Mouse (Mus musculus): Measurements from ENCODE around the gene Psmc1.

- no peak for TF ChIP-seq CTCF (IDR thresholded peaks at IDR 0.05; ENCODE audit: extremely low read depth, insufficient read depth, low read length)
- no peak for TF ChIP-seq POLR2A (IDR thresholded peaks at IDR 0.05; ENCODE audit: extremely low read depth, insufficient read depth, low read length)
Observed at GRCm38 (mm10) chr12:100167931-100168871, 58.2 kb downstream of the Psmc1 start.
